Mouse (Mus musculus): ENCODE results near the gene Xrcc3. TPM values are rescaled to one million over a fixed set of nuclear protein-coding genes. Genes with fewer than 3 reads are reported as not detected.
A peak's percentile ranks its signal among the peaks of the same experiment; 100 is the strongest.

Xrcc3 gene
- total and polyA plus RNA-seq, 3 experiments = 11.8 to 16.3 (median 13.3) TPM

- H3K27me3 ChIP-seq (replicated peaks) = no peaks in the 10 kb centered on the region
- no peaks in the 10 kb centered on the region for H3K36me3 ChIP-seq (replicated peaks in 1 of 2; ENCODE audit: control insufficient read depth in 1 of 2, insufficient read depth in 1 of 2, low read length in 1 of 2)
- peaks cover 3% of the 10 kb centered on the region for H3K9me3 ChIP-seq (replicated peaks; ENCODE audit: low read length)
- no peak overlapping the region for H3K27ac ChIP-seq (ENCODE audit: insufficient read depth, low read depth)
- TF ChIP-seq UBTF (IDR thresholded peaks at IDR 0.05; ENCODE audit: low read depth, low read length) (no peak), TCF12 (IDR thresholded peaks at IDR 0.05; ENCODE audit: low read depth, low read length) (peak; percentile 30; the same call in 1 of the 2 replicates), ETS1 (conservative IDR thresholded peaks at IDR 0.05; ENCODE audit: low read depth, low read length) (peak; percentile 51)
- dilution Hi-C loops (cut with MboI; ENCODE audit: extremely low pct_ligation_motif_present, extremely low pct_unique_long_range_greater_than_20kb, low sequenced_read_pairs) (no loop called here), in situ Hi-C loops (cut with MboI; ENCODE audit: low pct_ligation_motif_present, low pct_unique_long_range_greater_than_20kb, low sequenced_read_pairs) (loop anchor here (10.0 kb wide), 1 partner anchor 108 kb away; no protein-coding TSS in a partner anchor)
- H3K79me2 ChIP-seq (replicated peaks; ENCODE audit: control insufficient read depth, extremely low read depth, insufficient read depth, poor library complexity, severe bottlenecking) = no peaks in the 10 kb centered on the region
- peak; percentile 27 for DNase-seq (ENCODE audit: extremely low read depth)
- peaks cover 3 to 21% of the 10 kb centered on the region in 2 experiments for H3K4me1 ChIP-seq (ENCODE audit: control insufficient read depth in 1 of 2, insufficient read depth in 2 of 2)
- H3K9ac ChIP-seq (ENCODE audit: insufficient read depth, low read depth) = no peak overlapping the region
- no peak overlapping the region for H3K4me2 ChIP-seq (ENCODE audit: insufficient read depth, low read depth, poor library complexity, severe bottlenecking)
- no peak overlapping the region for H3K4me3 ChIP-seq (replicated peaks in 1 of 3; ENCODE audit: low read depth in 2 of 3, low read length in 2 of 3, poor library complexity in 1 of 3)
These were observed 39.4 kb upstream of the Xrcc3 start for GRCm38 (mm10) chr12:111853011-111853436.

DNA sequence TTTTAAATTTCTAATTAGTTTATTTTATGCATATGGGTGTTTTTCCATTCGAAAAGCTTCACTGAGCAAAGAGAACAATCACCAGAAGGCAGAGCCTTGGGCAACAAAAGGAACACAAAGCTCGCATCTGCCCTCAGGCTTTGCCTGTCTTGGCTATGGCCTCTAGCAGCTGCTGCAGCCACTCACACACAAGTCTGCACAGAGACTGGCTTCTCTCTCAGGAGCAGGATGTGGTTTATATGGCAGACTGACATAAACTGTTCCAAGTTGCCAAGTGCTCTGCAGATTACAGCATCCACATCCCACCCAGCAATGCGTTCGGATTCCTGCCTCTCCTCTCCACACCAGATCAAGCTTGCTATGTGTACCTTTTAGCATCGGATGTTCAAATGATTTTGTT lies 38.1 kb upstream of the Xrcc3 start:
- dilution Hi-C loops (cut with MboI; ENCODE audit: extremely low pct_ligation_motif_present, extremely low pct_unique_long_range_greater_than_20kb, low sequenced_read_pairs) = no loop called here
- no peak overlapping the region for H3K4me3 ChIP-seq (replicated peaks in 1 of 3; ENCODE audit: low read depth in 2 of 3, low read length in 2 of 3, poor library complexity in 1 of 3)
- peaks cover 3 to 21% of the 10 kb centered on the region in 2 experiments for H3K4me1 ChIP-seq (ENCODE audit: control insufficient read depth in 1 of 2, insufficient read depth in 2 of 2)
- H3K36me3 ChIP-seq (replicated peaks in 1 of 2; ENCODE audit: control insufficient read depth in 1 of 2, insufficient read depth in 1 of 2, low read length in 1 of 2) = no peaks in the 10 kb centered on the region
- in situ Hi-C loops (cut with MboI; ENCODE audit: low pct_ligation_motif_present, low pct_unique_long_range_greater_than_20kb, low sequenced_read_pairs) = loop anchor here (10.0 kb wide), 1 partner anchor 107 kb away; no protein-coding TSS in a partner anchor
- no peak for TF ChIP-seq SMC3 (IDR thresholded peaks at IDR 0.05; ENCODE audit: low read depth, low read length)
- TF ChIP-seq JUN (IDR thresholded peaks at IDR 0.05; ENCODE audit: insufficient read depth, low read depth, low read length) = no peak
- TF ChIP-seq RAD21 (IDR thresholded peaks at IDR 0.05; ENCODE audit: low read depth, low read length) = no peak
- TF ChIP-seq POLR2A (IDR thresholded peaks at IDR 0.05; ENCODE audit: low read depth, low read length) = no peak
- DNase-seq (ENCODE audit: extremely low read depth) = no peak
- no peak overlapping the region for H3K9ac ChIP-seq (ENCODE audit: insufficient read depth, low read depth)
- H3K4me2 ChIP-seq (ENCODE audit: insufficient read depth, low read depth, poor library complexity, severe bottlenecking) = no peak overlapping the region
- no peaks in the 10 kb centered on the region for H3K27me3 ChIP-seq (replicated peaks)
- no peak overlapping the region for H3K27ac ChIP-seq (ENCODE audit: insufficient read depth, low read depth)
- H3K79me2 ChIP-seq (replicated peaks; ENCODE audit: control insufficient read depth, extremely low read depth, insufficient read depth, poor library complexity, severe bottlenecking) = no peaks in the 10 kb centered on the region
- peaks cover 3% of the 10 kb centered on the region for H3K9me3 ChIP-seq (replicated peaks; ENCODE audit: low read length)

- Histone ChIP-seq H3K27ac (ENCODE audit: insufficient read depth, low read depth) (no peak overlapping the region), H3K9me3 (replicated peaks; ENCODE audit: low read length) (peaks cover 3% of the 10 kb centered on the region), H3K36me3 (replicated peaks in 1 of 2; ENCODE audit: control insufficient read depth in 1 of 2, insufficient read depth in 1 of 2, low read length in 1 of 2) (no peaks in the 10 kb centered on the region), H3K9ac (ENCODE audit: insufficient read depth, low read depth) (no peak overlapping the region), H3K4me3 (replicated peaks in 1 of 3; ENCODE audit: low read depth in 2 of 3, low read length in 2 of 3, poor library complexity in 1 of 3) (no peak overlapping the region), H3K79me2 (replicated peaks; ENCODE audit: control insufficient read depth, extremely low read depth, insufficient read depth, poor library complexity, severe bottlenecking) (no peaks in the 10 kb centered on the region), H3K4me2 (ENCODE audit: insufficient read depth, low read depth, poor library complexity, severe bottlenecking) (no peak overlapping the region), H3K27me3 (replicated peaks) (no peaks in the 10 kb centered on the region), H3K4me1 (ENCODE audit: control insufficient read depth in 1 of 2, insufficient read depth in 2 of 2) (peaks cover 3 to 21% of the 10 kb centered on the region in 2 experiments)
- peak; percentile 17 for DNase-seq (ENCODE audit: extremely low read depth)
- in situ Hi-C loops (cut with MboI; ENCODE audit: low pct_ligation_motif_present, low pct_unique_long_range_greater_than_20kb, low sequenced_read_pairs) = loop anchor here (10.0 kb wide), 1 partner anchor 106 kb away; no protein-coding TSS in a partner anchor
- dilution Hi-C loops (cut with MboI; ENCODE audit: extremely low pct_ligation_motif_present, extremely low pct_unique_long_range_greater_than_20kb, low sequenced_read_pairs) = no loop called here
- TF ChIP-seq NELFE (IDR thresholded peaks at IDR 0.05; ENCODE audit: low read depth, low read length) (no peak), CTCF (conservative IDR thresholded peaks at IDR 0.05 in 1 of 2, IDR thresholded peaks at IDR 0.05 in 1 of 2; ENCODE audit: low read depth in 2 of 2, low read length in 2 of 2) (peak in 1 of 2 experiments; percentile 54; a peak in 3 of 4 replicates), TCF12 (IDR thresholded peaks at IDR 0.05; ENCODE audit: low read depth, low read length) (no peak), SMC3 (IDR thresholded peaks at IDR 0.05; ENCODE audit: low read depth, low read length) (peak; percentile 51), ZC3H11A (IDR thresholded peaks at IDR 0.05; ENCODE audit: low read depth, low read length) (no peak), E2F4 (IDR thresholded peaks at IDR 0.05; ENCODE audit: insufficient replicate concordance, low read depth, low read length) (no peak), RAD21 (IDR thresholded peaks at IDR 0.05; ENCODE audit: low read depth, low read length) (peak; percentile 32), JUND (conservative IDR thresholded peaks at IDR 0.05; ENCODE audit: low read depth, low read length) (no peak)
These were observed 37.6 kb upstream of the Xrcc3 start for GRCm38 (mm10) chr12:111851235-111851634.

Data from CH12.LX (cell line).